Mouse (Mus musculus): ENCODE results near the gene Gm49383.
"Not testable (repeated sequence)": the region's sequence is repeated elsewhere in the genome, so short reads cannot be mapped to it uniquely, and the experiment has no call there.

Gm49383 gene

DNA sequence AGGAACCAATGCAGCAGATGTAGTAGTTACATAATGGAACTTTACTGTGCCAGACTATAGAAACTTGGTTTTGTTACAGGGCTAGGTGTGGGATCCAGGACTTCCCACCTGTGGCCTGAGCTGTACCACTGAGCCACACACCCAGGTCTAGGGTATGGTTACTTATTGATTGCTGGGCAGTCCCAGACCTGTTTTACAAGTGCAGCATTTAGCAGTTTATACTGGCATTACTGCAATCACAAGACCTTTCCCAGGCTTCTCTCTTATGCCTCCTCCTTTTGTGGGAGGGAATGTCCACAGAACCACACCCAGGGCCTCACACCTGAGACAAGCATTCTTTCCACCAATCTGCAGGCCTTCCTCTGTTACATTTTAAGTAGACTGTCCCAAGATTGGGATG lies 2.1 kb upstream of the Gm49383 start:
- no peak for DNase-seq

DNA sequence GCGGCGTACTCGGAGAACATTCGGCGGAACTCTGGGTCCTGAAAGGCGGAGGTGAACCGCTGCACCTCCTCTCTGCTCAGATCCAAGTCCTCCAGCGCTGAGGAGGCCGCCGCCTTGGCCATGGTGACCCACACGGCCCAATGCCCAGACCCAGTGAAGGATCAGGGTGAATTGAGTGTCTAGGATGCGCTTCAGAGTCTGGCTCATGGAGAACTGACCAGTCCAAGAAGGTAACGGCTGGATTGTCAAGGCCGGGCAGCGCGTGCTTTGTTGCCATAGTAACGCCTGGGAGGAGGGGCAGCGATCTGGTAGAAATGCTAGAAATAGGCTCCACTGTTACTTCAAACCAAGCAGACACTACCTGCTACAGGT lies 1.2 kb upstream of the Gm49383 start, which contains the start of gene Dnaaf2:
Dnaaf2 (minus strand) TSS at position 266 of the 372 bp plus-strand sequence.
- peak; percentile 64 for DNase-seq

DNA sequence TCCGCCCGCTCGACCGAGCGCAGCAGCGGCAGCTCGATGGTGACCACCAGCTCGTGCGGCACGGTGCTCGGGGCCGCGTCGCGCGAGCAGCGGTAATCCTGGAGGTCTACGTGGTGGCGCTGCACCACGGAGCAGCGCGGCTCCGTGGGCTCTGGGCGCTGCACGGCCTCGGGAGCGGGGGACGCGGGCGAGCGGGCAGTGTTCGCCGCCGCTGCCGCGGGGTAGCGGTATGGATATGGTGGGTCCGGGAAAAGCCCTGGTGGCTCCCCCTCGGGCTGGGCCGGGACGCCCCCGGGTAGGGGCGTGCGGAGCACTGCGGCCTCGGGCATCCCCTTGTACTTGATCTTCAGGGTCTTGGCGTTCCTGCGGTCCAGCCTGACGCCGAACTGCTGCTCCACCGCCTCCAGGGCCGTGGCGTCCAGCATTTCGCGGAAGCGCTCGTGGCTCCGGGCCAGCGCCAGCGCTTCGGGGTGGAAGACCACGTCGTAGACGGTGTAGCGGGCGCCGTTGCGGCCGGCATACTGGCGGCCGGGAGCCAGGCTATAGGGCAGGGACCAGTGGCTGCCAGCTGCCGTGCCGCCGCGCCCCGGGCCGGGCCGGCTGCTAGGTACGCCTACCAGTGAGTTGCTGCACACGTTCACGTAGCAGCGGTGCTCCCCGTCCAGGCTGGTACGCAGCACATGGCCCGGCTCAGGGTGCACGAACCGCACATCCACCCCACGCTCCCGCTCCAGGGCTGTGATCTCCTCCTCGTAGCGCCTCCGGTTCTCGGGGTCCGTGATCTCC lies 667 bp upstream of the Gm49383 start:
- DNase-seq = peak; percentile 61

DNA sequence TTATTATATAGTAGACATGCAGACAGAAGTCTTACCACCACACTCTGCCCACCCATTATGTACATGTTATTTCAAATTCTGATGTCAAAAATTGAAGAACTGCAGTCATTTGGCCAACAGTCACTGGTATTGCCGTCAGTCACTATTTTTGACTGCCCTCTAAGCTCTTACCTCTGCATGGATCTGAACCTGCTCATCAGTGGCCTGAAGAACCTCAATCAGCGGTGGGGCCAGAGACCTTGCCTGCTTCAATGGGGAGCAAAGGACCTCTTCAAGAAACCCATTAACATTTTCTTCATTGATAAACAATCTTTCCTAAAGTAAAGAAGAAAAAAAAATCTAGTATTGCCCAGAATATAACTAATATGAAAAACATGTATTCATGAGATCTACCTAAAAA lies 4.3 kb downstream of the Gm49383 start:
- DNase-seq = no peak

DNA sequence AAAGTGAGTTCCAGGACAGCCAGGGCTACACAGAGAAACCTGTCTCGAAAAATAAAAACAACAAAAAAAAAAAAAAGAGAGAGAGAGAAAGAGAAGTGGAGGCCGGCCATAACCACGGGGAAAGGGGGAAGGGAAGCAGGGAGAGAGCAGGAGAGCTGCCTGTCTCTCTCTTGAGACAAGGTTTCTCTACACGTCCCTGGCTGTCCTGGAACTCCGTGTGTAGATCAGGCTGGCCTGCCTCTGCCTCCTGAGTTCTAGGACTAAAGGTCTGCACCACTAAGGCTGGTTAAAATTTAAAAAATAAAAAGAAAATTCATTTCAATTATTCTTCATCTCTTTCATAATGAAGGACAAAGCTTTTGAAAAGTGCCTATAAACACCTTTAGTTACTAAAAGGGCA lies 5.5 kb downstream of the Gm49383 start:
- no peak for DNase-seq

DNA sequence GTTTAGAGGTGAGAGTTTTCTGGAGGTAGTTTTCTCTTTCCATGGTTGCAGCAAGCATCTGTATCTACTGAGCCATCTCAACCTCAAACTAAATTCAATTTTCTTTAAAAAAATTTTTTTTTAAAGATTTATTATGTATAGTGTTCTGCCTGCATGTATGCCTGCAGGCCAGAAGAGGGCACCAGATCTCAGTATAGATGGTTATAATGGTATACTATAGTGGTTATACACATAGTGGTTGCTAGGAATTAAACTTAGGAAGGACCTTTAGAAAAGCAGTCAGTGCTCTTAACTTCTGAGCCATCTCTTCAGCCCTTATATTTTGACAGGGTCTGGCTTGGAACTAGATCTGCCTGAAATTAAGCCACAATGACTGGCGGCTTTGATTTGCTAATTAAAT lies 6.4 kb downstream of the Gm49383 start:
- DNase-seq = no peak

DNA sequence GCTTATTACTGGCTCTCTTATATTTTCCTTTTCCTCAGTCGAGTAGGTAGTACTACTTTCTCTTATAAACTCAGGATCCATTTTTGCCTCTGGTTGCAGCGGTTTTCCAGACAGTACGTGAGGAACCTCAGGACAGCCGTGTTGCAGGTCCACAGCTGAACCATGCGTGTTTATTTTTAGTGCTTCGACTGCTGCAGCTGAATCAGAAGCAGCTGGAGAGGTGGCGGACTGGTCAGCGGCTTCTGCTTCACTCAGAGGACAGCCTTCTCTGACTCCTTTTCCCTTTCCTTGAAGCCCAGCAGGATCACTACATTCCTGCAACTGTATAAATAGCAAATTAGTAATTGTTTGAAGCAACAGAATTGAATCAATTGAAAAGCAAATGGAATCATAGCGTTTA lies 6.8 kb downstream of the Gm49383 start:
- DNase-seq = no peak

DNA sequence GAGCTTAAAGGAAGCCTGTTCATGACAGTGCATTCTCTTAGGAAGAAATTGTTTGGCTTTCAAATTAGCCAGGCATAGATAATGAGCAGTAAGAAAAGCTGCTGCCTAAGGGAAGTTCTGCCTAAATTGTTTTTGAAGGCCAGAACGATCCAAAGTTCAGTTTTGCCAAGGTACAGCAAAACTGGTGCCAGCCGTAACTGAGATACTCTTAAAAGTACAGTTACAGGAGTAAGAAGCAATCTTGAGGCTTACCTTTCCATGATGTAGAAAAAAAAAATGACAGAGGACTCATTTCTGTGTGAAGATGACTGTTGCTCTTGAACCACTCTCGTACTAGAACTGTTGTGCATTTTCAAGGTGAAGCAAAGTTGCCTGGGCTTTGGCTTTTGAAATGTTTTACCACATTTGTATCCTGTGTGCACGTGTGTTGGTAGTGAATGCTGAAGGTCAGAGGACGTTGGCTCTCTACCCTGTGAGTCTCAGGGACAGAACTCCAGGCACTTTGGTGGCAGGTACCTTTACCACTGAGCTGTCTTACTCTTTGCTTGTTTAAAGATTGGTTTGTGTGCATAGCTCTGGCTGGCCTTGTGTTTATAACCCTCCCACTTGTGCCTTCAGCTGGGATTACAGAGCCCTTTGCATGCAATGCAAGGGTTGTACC lies 10.0 kb downstream of the Gm49383 start:
- DNase-seq = no peak

DNA sequence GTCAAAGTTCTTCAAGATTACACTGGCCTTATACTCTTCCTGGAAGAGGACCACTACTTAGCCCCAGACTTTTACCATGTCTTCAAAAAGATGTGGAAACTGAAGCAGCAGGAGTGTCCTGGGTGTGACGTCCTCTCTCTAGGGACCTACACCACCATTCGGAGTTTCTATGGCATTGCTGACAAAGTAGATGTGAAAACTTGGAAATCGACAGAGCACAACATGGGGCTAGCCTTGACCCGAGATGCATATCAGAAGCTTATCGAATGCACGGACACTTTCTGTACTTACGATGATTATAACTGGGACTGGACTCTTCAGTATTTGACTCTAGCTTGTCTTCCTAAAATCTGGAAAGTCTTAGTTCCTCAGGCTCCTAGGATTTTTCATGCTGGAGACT lies 11.5 kb downstream of the Gm49383 start:
- DNase-seq = no peak

DNA sequence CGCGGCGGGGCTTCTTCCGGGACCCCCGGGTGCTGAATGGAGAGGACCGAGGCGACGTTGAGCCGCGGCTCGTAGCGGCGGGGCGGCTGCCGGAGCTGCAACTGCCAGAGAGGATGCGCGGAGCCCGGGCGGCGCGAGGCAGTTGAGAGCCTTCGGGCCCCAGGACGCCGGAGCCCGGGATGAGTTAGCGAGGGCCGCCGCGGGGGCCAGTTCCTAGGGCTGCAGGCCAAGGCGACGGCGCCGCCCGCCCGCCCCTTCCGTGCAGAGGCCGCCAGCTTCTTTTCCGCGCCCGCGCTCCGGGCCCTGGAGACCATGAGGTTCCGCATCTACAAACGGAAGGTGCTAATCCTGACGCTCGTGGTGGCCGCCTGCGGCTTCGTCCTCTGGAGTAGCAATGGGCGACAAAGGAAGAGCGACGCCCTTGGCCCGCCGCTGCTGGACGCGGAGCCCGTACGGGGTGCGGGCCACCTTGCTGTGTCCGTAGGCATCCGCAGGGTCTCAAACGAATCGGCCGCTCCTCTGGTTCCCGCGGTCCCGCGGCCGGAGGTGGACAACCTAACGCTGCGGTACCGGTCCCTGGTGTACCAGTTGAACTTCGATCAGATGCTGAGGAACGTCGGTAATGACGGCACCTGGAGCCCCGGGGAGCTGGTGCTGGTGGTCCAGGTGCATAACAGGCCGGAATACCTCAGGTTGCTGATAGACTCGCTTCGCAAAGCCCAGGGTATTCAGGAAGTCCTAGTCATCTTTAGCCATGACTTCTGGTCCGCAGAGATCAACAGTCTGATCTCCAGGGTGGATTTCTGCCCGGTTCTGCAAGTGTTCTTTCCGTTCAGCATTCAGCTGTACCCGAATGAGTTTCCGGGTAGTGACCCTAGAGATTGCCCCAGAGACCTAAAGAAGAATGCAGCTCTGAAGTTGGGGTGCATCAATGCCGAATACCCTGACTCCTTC lies 12.3 kb downstream of the Gm49383 start:
- DNase-seq = no peak

DNA sequence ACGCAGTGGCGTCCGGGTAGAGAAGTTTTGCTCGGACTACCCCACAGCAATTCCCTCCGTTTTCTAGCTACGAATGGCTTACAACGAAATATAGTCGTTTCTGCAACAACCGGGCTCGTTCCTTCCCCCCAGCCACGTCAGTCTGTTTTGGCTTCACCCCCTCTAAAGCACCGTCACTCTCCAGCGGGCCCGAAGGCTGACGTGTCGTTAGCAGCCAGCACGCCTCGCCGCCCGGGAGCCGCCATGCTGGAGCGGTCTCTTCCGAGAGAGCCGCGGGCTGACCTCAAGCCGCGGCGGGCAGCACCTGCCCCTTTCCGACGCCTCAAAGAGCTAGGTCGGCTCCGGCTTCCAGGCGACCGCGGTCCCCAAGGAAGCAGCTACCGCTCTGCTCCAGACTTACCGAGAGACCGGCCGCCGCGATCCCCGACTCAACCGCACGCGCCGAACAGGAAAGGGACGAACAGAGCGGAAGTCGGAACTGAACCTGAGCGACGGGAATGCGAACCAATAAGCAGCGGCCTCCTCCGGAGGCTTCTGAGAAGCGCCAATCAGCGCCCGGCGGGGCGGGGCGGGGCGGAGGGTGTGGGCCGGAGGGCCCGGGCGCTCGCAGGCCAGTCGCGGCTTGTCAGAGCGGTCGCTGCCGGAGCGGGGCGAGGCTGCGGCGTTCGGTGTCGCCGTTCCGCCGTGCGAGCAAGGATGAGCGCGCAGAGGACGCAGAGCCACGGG lies 13.2 kb downstream of the Gm49383 start, which contains the start of the genes Rpl36al and Mgat2:
Rpl36al (minus strand) TSS at position 501 of the 726 bp plus-strand sequence.
Mgat2 (plus strand) TSS at position 575 of the 726 bp plus-strand sequence.
- DNase-seq = peak; percentile 98

DNA sequence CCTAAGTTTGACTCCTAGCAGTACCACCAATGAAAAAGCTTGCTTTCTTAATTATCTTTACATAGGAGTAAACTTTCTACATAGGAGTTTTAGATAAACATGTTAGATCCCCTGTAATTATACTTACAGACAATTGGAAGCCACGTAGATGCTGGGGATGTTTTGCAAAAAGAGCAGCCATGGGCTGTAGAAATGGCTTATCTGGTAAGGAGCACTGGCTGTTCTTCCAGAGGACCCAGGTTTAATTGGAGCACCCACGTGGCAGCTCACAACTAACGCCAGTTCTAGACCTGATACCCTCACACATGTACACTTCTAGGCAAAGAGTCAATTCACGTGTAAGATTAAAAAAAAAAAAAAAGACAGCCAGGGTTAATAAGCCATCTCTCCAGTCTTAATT lies 15.1 kb downstream of the Gm49383 start:
- DNase-seq = no peak

DNA sequence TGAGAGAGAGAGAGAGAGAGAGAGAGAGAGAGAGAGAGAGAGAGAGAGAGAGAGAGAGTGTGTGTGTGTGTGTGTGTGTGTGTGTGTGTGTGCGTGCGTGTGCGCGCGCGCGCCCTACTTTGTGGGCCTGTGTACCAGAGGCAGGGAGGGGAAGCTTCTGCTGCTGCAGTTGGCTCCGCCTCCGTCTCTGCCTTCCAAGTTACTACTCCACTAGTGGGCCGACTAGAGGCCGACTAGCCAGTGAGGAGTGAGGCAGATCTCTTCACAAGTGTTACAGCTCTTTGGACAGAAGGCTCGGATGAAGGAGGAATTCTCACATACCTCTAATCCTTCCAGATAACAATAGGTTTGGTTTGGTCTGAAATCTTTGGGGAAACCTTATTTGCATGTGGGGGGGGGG lies 17.5 kb downstream of the Gm49383 start:
- no peak for DNase-seq

DNA sequence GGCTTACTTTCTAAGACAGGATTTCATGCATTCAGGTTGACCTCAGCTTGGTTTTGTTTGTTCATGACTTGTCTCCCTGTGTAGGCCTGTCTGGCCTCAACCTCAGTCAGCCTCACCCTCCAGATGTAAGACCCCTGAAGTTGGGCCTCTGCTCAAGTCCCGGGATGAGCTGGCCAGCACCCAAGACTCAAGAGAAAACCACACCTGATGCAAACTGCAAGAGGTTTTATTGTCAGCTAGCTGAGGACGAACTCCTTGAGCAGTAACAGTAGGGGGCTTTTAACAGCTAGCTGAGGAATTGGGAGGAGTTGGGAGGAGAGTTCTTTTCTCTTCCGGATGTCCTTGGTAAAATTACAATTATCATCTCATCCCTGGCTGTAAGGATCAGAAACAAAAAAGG lies 19.4 kb downstream of the Gm49383 start:
- DNase-seq = no peak

DNA sequence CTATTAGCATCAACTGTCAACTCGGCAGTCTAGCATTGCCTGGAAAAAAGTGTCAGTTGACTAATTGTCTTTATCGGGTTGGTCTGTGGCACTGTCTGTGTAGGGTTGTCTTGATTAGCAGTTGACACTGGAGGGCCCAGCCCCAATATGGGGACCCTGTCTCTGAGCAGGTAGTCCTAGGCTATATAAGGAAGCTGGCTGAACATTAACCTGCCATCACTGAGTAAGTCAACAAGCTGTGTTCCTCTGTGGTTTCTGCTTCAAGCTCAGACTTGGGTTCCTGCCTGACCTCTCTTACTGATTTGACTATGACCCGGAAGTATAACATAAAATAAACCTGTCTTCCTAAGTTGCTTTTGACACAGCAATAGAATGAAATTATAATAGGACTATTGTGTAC lies 20.9 kb downstream of the Gm49383 start:
- no peak for DNase-seq

DNA sequence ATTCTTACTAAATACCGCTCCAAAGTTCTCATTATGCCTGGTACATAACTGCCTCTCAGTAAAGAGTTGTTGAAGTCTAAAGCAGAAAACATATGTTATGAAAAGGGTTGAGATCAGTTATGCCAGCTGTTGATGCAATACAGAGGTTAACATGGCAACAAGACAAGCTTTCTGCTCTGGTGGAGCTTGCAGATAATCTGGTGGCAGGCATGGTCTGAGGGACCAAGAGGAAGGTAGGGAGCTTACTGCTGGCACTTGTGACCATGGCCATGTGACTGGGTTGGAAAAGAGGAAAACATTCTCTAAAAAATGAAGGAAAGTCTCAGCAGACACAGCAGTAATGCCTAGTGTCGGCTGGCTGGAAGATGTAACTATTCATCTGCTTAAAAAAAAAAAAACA lies 25.6 kb downstream of the Gm49383 start:
- no peak for DNase-seq

DNA sequence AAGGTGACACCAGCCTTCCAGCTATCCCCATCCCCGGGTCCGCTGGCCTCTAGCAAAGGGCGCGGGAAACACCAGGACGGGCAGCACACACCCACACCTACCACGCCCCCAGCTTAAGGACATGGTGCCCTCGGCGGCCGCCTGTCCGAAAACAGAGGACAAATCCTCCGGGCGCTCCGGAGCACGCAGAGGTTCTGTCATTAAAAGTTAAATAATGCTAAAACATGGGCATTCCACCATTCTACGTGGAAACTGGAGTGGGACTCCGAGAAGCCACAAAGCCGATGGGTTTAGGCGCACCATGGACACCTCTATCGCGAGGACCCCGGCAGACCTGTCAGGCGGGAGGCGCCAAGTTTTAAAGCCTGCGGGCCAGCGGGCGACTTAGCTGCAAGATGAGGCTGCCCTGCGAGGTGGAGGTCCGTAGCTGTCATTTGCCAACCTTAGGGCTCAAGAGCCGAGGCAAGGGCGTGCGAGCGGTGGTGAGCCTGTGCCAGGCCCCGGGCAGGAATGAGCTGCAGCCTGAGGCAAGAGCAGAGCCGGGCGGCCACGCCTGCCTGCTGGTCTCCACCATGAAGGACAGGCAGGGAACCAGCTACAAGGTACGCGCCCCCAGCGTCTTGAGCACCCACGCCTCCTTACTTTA lies 28.3 kb downstream of the Gm49383 start, which contains the start of gene Lrr1:
Lrr1 (plus strand) TSS at position 354 of the 646 bp plus-strand sequence.
- DNase-seq = peak; percentile 82

DNA sequence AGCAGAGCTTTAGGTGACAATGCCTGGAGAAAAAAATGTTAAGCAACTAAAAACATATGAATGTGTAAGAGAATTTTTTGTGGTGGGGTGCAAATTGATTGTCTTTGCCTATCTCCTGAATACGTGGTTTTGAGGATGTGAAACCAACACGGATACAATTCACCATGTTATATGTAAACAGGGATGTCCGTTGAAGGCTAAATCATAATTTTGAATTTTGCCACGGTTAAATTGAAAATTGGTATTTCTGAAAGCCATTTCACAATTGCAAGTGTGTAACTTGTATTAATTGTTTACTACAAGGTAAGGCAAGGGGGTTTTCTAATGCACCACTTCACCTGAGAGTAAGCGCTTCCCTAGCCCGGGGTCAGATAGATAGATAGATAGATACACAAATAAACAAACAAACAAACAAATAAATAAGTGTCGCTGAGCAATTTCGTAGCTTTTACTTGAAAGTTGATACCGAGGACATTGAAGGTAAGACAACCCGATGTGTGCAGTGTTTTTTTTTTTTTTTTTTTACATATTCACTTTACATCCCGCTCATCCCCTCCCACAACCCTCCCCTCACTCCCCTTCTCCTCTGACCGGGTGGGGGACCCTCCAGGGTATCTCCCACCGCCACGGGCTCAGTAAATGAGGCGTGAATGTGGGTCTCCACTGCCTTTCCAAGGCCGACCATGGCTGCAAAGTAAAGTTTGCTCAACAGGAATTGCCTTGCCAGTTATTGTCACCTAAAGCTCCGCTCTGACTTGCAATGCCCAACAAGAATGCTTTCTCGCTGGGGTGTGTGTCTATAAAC lies 29.0 kb downstream of the Gm49383 start:
- DNase-seq = no peak

DNA sequence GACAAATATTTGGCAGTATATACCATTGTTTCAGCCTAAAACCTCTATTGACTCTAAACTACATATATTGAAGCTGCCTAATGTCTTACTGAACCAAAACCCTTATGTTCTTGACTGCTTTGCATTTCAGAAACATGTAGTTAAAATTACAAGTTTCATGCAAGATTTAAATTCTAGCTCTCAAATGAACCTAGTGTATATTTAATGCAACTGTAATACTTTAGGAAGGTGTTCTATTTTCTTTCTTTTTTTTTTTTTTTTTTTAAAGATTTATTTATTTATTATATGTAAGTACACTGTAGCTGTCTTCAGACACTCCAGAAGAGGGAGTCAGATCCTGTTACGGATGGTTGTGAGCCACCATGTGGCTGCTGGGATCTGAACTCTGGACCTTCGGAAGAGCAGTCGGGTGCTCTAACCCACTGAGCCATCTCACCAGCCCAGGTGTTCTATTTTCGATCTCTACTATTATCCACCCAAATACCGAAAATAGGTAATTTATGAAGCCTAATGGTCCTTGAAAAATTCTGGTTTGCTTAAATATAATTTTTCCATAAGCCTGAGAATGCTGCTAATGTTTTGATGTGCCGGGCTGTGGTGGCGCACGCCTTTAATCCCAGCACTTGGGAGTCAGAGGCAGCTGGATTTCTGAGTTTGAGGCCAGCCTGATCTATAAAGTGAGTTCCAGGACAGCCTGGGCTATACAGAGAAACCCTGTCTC lies 29.9 kb downstream of the Gm49383 start:
- not testable (repeated sequence) for DNase-seq

DNA sequence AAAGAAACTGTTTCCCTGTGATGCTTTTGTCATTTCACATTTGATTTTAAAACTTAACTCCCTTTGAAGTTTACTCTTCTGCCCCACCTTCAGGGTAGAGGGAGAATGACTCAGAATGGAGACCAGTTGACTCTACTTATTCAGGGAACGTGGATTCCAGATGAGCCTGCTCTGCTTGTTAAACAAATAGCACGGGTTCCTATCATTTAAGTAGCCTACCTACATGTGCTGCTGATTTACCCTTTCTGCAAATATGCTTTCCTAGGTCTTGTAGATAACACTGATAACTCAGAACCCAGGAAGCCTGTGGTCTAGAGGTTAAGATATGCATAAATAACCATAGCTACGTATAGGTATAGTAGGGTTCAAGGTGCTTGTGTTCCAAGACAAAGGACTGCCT lies 32.0 kb downstream of the Gm49383 start:
- no peak for DNase-seq

Measured in cerebellum, adult 11-12 months (tissue).